Mouse (Mus musculus) limb, embryonic 12.5 days (tissue): ENCODE measurements at regions not wholly inside any gene's neighbourhood (a gene's known extent, or its start where the extent isn't known, plus 50 kb on each side); places are given as distances from the start of the nearest gene placed in this dataset.

Source experiments
- ATAC-seq: fragments of 200-750 bp; cut with Nextera tagmentation; 2 replicates; pipeline ENCODE4 v1.8.0; 2017; ENCODE audit warnings: low read depth, moderate TSS enrichment; ENCODE audit not compliant: insufficient number of reproducible peaks, insufficient read depth, low FRiP score, low TSS enrichment
- H3K27ac ChIP-seq: fragments of 300-500 bp; sonication (generic); 2 replicates; pipeline ENCODE4 v1.5.1; 2016; ENCODE audit warnings: mild to moderate bottlenecking, moderate library complexity
- H3K27me3 ChIP-seq: fragments of 300-500 bp; sonication (generic); 2 replicates; pipeline ENCODE4 v1.6.1; 2016; ENCODE audit warnings: mild to moderate bottlenecking, moderate library complexity
- H3K36me3 ChIP-seq: fragments of 300-500 bp; sonication (generic); 2 replicates; pipeline ENCODE4 v1.6.1; 2016; ENCODE audit warnings: mild to moderate bottlenecking, moderate library complexity
- H3K4me1 ChIP-seq: fragments of 300-500 bp; sonication (generic); replicated peaks from 2 replicates; pipeline ENCODE4 v1.6.1; 2016
- H3K4me2 ChIP-seq: fragments of 300-500 bp; sonication (generic); 2 replicates; pipeline ENCODE4 v1.6.1; 2016; ENCODE audit warnings: mild to moderate bottlenecking, moderate library complexity
- H3K4me3 ChIP-seq: fragments of 300-500 bp; sonication (generic); replicated peaks from 2 replicates; pipeline ENCODE4 v1.5.1; 2016; ENCODE audit warnings: mild to moderate bottlenecking
- H3K9ac ChIP-seq: fragments of 300-500 bp; sonication (generic); replicated peaks from 2 replicates; pipeline ENCODE4 v1.6.1; 2016; ENCODE audit warnings: mild to moderate bottlenecking, moderate library complexity
- H3K9me3 ChIP-seq: fragments of 300-500 bp; sonication (generic); 2 replicates; pipeline ENCODE4 v1.6.1; 2016; ENCODE audit warnings: mild to moderate bottlenecking, moderate library complexity
- WGBS: fragments of 180-500 bp; shearing (Covaris S2); methylation state at CpG from one replicate; pipeline ENCODE4 v1.1.7; 2016; 5-methylcytosine and 5-hydroxymethylcytosine counted together

DNA sequence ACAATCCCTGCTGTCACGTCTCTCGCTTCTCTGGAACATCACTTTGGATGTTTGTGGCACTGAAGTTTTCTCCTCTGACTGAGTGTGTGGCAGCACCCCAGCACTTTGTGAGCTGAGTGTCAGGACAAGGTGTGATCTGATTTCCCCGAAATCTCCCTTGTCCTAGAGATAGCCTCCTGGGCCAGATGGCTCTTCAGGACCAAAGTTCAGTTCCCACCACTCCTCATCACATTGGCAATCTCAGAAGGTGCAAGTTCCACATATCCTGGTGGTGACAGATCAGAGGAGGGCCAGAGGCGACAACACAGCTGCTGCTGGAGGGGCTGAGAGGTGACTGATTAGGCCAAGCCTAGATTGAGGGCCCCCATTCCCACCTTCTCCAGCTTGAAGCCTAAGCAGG, 193.2 kb upstream of the Fermt1 start:
- Histone ChIP-seq H3K27ac (no peak overlapping the region), H3K4me2 (no peak overlapping the region), H3K4me3 (no peak overlapping the region), H3K9ac (no peak overlapping the region), H3K9me3 (no peaks in the 10 kb centered on the region), H3K4me1 (peaks cover 8% of the 10 kb centered on the region), H3K36me3 (no peaks in the 10 kb centered on the region), H3K27me3 (peaks cover 19% of the 10 kb centered on the region)
- no peak for ATAC-seq
- WGBS: 62% methylated on average over 4 of the region's 4 CpGs

DNA sequence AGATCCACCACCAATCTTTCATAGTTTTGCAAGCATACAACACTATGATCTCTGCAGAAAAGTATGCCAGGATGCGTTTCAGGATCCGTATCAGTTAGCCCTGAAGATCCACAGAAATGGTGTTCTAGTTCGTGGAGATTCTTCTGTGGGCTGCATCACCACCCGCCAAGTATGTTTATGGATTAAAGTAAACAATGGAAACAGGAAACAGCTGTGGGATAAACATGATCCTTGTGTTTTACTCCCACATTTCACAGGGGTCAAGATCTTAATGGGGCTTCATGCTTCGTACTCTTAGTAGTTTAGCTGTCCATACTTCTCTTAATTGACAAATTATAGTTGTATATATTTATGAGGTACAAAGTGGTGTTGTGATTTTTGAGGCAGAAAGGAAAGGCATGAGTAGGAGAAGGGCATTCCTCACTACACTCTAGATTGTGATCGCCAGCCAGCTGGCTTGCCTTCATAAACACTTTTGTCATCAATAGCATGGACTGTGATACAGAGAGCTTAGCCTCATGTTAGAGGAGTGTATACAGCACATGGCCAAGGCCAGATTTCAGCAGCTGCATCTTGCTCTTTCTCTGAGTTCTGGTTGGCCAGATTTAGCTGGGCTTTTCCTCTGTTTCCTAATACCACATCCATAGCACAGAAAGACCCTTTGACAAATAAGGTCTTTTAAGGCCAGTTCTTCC, 195.8 kb upstream of the Fermt1 start:
- ATAC-seq: no peak
- Histone ChIP-seq H3K4me1 (peaks cover 7% of the 10 kb centered on the region), H3K27me3 (peaks cover 12% of the 10 kb centered on the region), H3K9me3 (no peaks in the 10 kb centered on the region), H3K36me3 (no peaks in the 10 kb centered on the region), H3K4me2 (no peak overlapping the region), H3K4me3 (no peak overlapping the region), H3K9ac (no peak overlapping the region), H3K27ac (no peak overlapping the region)
- 65% methylated on average over 6 of the region's 6 CpGs for WGBS

DNA sequence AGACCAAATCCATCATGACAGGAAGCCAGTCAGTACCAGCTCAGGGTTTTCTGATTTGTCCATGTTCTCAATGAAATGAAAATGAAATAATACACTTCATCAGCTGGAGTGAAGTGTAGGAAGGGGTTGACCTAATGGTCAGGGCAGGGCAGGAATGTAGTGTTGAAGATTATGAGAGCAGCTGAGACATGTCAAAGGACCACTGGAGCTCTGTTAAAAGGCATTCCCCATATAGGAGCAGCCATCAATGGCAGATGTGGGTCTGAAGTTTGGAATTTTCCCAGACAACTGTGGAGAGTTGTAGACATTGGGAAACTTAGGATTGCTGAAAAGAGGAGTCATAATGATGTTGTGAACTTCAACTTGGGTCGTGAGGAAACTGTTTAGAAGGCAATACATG, 206.8 kb upstream of the Fermt1 start:
- no peak overlapping the region for H3K9ac ChIP-seq
- H3K4me3 ChIP-seq: no peak overlapping the region
- WGBS: 76% methylated on average over 1 of the region's 1 CpGs
- H3K27me3 ChIP-seq: no peaks in the 10 kb centered on the region; the same call in 1 of the 2 replicates
- no peak overlapping the region for H3K27ac ChIP-seq
- no peaks in the 10 kb centered on the region for H3K4me1 ChIP-seq
- no peak for ATAC-seq
- H3K9me3 ChIP-seq: no peaks in the 10 kb centered on the region
- no peaks in the 10 kb centered on the region for H3K36me3 ChIP-seq
- H3K4me2 ChIP-seq: no peak overlapping the region

DNA sequence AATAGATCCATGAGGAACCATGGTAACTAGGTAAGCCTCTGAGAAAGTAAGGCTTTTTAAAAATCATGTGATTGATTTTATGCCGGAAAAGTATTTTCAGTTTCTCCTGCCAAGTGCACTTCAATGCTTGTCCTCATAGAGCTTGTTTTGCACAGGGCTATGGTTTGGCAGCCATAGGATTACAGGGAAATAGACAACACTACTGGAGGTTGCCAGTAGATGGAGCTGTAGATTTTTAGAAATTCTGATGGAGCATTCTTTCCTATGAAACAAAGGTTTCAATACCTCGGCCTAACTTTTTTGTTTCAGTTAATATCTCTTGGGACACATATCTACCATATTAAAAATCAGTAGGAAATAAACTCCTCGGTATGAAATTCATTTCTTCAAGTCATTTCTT, 210.8 kb upstream of the Fermt1 start:
- H3K9me3 ChIP-seq: no peaks in the 10 kb centered on the region
- no peak overlapping the region for H3K9ac ChIP-seq
- H3K27me3 ChIP-seq: no peaks in the 10 kb centered on the region; the same call in 1 of the 2 replicates
- H3K36me3 ChIP-seq: no peaks in the 10 kb centered on the region
- ATAC-seq: no peak
- H3K27ac ChIP-seq: no peak overlapping the region
- 51% methylated on average over 3 of the region's 3 CpGs for WGBS
- no peak overlapping the region for H3K4me3 ChIP-seq
- H3K4me1 ChIP-seq: no peaks in the 10 kb centered on the region; the same call in 1 of the 2 replicates
- no peak overlapping the region for H3K4me2 ChIP-seq

DNA sequence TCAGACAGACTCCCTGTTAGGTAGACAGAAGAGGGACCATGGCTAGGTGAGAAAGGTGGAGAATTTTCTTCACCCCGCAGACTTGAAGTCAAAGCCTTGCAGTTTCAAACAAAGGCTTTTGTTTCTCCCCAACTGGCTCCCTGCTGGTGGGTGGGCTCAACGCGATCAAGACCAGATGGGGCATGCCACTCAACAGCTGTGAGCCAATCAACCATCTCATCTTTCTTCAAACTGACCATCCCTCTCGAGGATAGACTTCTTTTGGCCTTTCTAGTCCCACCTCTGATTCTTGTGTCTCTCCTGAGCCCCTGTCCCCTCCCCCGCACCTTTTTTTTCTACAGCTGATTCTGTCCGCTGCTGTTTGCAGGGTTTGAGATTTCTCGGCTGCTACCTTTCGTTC, 212.5 kb upstream of the Fermt1 start:
- Histone ChIP-seq H3K36me3 (no peaks in the 10 kb centered on the region), H3K27me3 (no peaks in the 10 kb centered on the region), H3K4me1 (no peaks in the 10 kb centered on the region; the same call in 1 of the 2 replicates), H3K4me3 (no peak overlapping the region), H3K9ac (no peak overlapping the region), H3K27ac (no peak overlapping the region), H3K9me3 (no peaks in the 10 kb centered on the region), H3K4me2 (no peak overlapping the region)
- no peak for ATAC-seq
- 56% methylated on average over 8 of the region's 8 CpGs for WGBS

DNA sequence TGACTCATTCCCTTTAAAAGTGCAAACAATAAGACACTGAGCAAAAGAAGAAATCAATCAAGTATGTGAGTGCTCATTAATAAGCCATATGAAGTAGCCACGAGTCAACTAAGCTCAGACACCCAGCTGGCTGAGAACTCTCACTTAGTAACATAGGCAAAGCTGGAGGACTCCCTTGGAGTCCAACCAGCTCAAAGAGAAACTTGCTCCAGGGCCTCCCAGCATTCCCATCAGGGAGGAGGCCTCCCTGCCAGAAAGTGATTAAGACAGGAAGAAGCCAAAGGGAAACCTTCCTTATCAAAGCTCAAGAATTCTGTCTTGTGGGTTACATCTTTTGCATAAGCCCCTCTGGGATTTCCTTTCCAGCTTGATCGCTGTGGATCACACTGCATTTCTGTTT, 213.7 kb upstream of the Fermt1 start:
- H3K9ac ChIP-seq: no peak overlapping the region
- H3K4me1 ChIP-seq: no peaks in the 10 kb centered on the region; the same call in 1 of the 2 replicates
- ATAC-seq: no peak
- H3K4me2 ChIP-seq: no peak overlapping the region
- no peaks in the 10 kb centered on the region for H3K9me3 ChIP-seq
- WGBS: 46% methylated on average over 2 of the region's 2 CpGs
- no peak overlapping the region for H3K4me3 ChIP-seq
- no peaks in the 10 kb centered on the region for H3K27me3 ChIP-seq
- H3K36me3 ChIP-seq: no peaks in the 10 kb centered on the region
- H3K27ac ChIP-seq: no peak overlapping the region

DNA sequence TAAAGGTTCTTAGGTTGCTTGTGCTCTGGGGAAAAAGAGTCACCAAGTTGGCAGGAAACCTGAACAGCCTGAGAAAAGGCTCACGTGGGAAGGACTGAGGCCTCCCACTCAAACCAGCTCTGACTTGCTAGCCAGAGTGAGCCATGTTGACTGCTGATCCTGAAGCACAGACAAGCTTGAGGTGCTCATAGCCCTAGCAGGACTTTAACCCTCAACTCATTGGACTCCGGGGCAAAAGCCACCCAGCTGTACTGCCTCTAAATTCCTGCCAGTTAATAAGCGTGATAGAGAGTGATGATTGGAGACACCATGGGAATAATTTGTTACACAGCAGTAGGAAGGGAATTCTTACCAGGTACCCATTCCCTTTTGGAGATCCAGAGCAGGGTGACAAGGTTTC, 230.7 kb upstream of the Fermt1 start:
- H3K9me3 ChIP-seq: no peaks in the 10 kb centered on the region
- H3K4me3 ChIP-seq: no peak overlapping the region
- H3K4me2 ChIP-seq: no peak overlapping the region
- no peak for ATAC-seq
- no peak overlapping the region for H3K27ac ChIP-seq
- H3K27me3 ChIP-seq: no peaks in the 10 kb centered on the region
- WGBS: 78% methylated on average over 3 of the region's 3 CpGs
- no peaks in the 10 kb centered on the region for H3K4me1 ChIP-seq
- H3K36me3 ChIP-seq: no peaks in the 10 kb centered on the region
- H3K9ac ChIP-seq: no peak overlapping the region

DNA sequence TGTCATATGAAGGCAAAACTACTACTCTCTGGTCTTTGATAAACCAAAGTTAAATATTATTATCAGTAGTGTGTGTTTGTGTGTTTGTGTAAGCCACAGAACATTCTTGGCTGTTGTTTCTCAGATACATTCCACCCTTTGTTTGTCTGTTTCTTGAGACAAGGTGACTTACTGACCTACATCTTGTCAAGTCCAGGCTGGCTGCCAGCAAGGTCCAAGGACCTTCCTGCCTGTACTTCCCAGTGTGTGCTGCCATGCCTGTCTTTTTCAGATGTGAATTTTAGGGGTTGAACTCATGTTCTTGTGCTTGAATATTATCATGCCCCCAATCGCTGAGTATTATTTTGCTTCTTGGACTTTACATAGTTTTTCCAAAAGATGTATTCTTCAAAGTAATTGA, 235.5 kb upstream of the Fermt1 start:
- Histone ChIP-seq H3K9ac (no peak overlapping the region), H3K27me3 (no peaks in the 10 kb centered on the region), H3K27ac (no peak overlapping the region), H3K4me1 (no peaks in the 10 kb centered on the region), H3K36me3 (no peaks in the 10 kb centered on the region), H3K4me2 (no peak overlapping the region), H3K4me3 (no peak overlapping the region), H3K9me3 (no peaks in the 10 kb centered on the region)
- no peak for ATAC-seq
- 91% methylated on average over 1 of the region's 1 CpGs for WGBS

DNA sequence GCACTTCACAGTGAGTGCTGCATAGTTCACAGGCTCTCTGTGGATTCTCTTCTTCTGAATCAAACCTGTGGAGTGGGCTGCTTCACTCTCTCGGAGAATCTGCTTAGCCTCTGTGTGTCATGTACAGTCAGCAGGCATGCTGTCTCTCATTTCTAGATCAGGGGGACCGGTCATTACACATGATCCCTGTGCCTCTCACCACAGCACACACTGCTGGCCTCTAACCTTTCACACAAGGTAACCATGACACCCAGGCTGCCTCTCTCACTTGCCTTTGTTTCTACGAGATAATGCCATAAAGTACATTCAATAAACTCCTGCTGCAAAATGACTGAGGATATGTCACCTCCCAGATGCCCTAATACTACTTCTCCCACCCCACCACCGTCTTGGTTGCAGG, 237.2 kb upstream of the Fermt1 start:
- Histone ChIP-seq H3K27ac (no peak overlapping the region), H3K36me3 (no peaks in the 10 kb centered on the region), H3K4me1 (no peaks in the 10 kb centered on the region), H3K4me3 (no peak overlapping the region), H3K9ac (no peak overlapping the region), H3K27me3 (no peaks in the 10 kb centered on the region), H3K4me2 (no peak overlapping the region), H3K9me3 (no peaks in the 10 kb centered on the region)
- no peak for ATAC-seq
- WGBS: 65% methylated on average over 4 of the region's 4 CpGs

DNA sequence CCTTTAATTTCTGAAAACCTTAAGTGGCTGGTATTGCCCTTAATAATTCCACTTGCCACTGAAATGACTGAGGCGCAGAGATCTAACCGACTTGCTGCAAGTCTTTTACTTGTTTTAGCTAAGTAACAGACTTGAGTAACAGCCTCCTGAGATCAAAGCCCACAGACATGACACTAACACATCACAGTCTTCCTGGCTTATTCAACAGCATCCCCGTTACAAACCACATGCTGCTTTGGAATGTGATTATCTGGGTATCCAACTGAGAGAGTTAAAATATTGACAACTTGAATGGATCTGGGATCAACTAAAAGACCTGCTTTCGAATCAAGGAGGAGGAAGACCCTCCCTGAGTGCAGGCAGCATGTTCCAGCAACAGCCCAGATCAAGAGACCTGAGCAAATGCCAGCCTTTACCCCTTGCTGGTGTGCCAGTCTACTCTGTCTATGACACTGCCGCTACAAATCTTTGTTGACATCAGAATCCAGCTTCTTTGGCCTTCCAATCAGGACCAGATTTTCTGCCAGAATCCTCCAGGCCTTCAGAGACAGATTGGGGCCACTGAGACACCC, 258.7 kb upstream of the Fermt1 start:
- WGBS: 28% methylated on average over 5 of the region's 5 CpGs
- Histone ChIP-seq H3K9ac (no peak overlapping the region), H3K36me3 (no peaks in the 10 kb centered on the region), H3K27ac (no peak overlapping the region), H3K4me3 (no peak overlapping the region), H3K4me2 (no peak overlapping the region), H3K9me3 (no peaks in the 10 kb centered on the region), H3K4me1 (peaks cover 7% of the 10 kb centered on the region), H3K27me3 (no peaks in the 10 kb centered on the region)
- no peak for ATAC-seq

DNA sequence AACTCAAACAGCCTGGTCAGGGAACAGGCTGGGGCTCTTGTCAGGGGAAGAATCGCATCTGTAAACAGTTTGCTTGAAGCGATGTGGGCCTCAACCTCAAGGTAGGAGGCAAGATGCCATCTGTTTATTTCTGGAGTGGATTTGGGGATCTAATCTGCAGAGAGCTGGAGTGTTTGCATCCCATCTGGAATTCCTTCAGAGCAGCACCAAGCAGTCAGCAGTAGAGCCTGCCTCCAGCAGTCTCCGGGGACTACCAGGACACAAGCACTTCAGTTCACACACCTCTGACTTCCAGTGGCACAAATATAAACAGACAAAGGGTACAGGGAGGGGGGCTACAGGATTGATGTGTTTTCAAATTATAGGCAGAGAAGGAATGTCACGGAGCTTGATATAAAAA, 262.8 kb upstream of the Fermt1 start:
- 29% methylated on average over 4 of the region's 4 CpGs for whole genome bisulfite sequencing
- Histone ChIP-seq H3K9me3 (no peaks in the 10 kb centered on the region), H3K27ac (no peak overlapping the region)

More for the DNA sequence above, 262.8 kb upstream of the Fermt1 start:
- no peak overlapping the region for H3K4me3 ChIP-seq
- H3K9ac ChIP-seq: no peak overlapping the region
- H3K4me2 ChIP-seq: no peak overlapping the region
- H3K27me3 ChIP-seq: no peaks in the 10 kb centered on the region
- peak; percentile 52; the same call in 1 of the 2 replicates for ATAC-seq
- H3K4me1 ChIP-seq: peaks cover 7% of the 10 kb centered on the region
- H3K36me3 ChIP-seq: no peaks in the 10 kb centered on the region
